Mouse (Mus musculus): Measurements from ENCODE around the gene Slc45a2. TPM values are rescaled to one million over a fixed set of nuclear protein-coding genes. Genes with fewer than 3 reads are reported as not detected.
A peak's percentile ranks its signal among the peaks of the same experiment; 100 is the strongest.

The Slc45a2 gene
- polyA plus RNA-seq, 1 experiment from 2014 or later, result not detected

- Histone ChIP-seq H3K4me3 (ENCODE audit: low read depth, low read length) (peak overlapping the region; percentile 37), H3K9ac (ENCODE audit: low read depth, low read length) (no peak overlapping the region), H3K36me3 (ENCODE audit: control insufficient read depth, insufficient read depth) (no peaks in the 10 kb centered on the region), H3K4me2 (replicated peaks; ENCODE audit: low read depth) (peak overlapping the region; percentile 63), H3K27ac (ENCODE audit: low read depth, low read length) (0 out of 2 replicates have a peak overlapping the region, but pooled peaks have one; percentile 62), H3K27me3 (replicated peaks; ENCODE audit: control insufficient read depth, insufficient read depth, low read length) (no peaks in the 10 kb centered on the region), H3K4me1 (replicated peaks; ENCODE audit: control insufficient read depth, insufficient read depth, low read length) (no peaks in the 10 kb centered on the region; the same call in 1 of the 2 replicates), H3K9me3 (ENCODE audit: control insufficient read depth) (no peaks in the 10 kb centered on the region)
- no peak for ATAC-seq
- WGBS, result 19% methylated on average over 9 of the region's 9 CpGs
- TF ChIP-seq CTCF (IDR thresholded peaks at IDR 0.05; ENCODE audit: low read depth), result no peak
Observed at GRCm38 (mm10) chr15:11065528-11066171, 65.1 kb downstream of the Slc45a2 start.

- peak overlapping the region; percentile 63 for H3K4me2 ChIP-seq (replicated peaks; ENCODE audit: low read depth)
- H3K9ac ChIP-seq (ENCODE audit: low read depth, low read length), result no peak overlapping the region
- 26% methylated on average over 5 of the region's 5 CpGs for WGBS
- no peaks in the 10 kb centered on the region for H3K27me3 ChIP-seq (replicated peaks; ENCODE audit: control insufficient read depth, insufficient read depth, low read length)
- no peak for TF ChIP-seq CTCF (IDR thresholded peaks at IDR 0.05; ENCODE audit: low read depth)
- H3K9me3 ChIP-seq (ENCODE audit: control insufficient read depth), result no peaks in the 10 kb centered on the region
- no peak for ATAC-seq
- H3K27ac ChIP-seq (ENCODE audit: low read depth, low read length), result no peak overlapping the region
- no peaks in the 10 kb centered on the region for H3K36me3 ChIP-seq (ENCODE audit: control insufficient read depth, insufficient read depth)
- H3K4me1 ChIP-seq (replicated peaks; ENCODE audit: control insufficient read depth, insufficient read depth, low read length), result no peaks in the 10 kb centered on the region; the same call in 1 of the 2 replicates
- H3K4me3 ChIP-seq (ENCODE audit: low read depth, low read length), result no peak overlapping the region
Observed at GRCm38 (mm10) chr15:11066299-11066698, 65.8 kb downstream of the Slc45a2 start.

- no peak overlapping the region for H3K4me2 ChIP-seq (replicated peaks; ENCODE audit: low read depth)
- no peaks in the 10 kb centered on the region for H3K9me3 ChIP-seq (ENCODE audit: control insufficient read depth)
- no peak for TF ChIP-seq CTCF (IDR thresholded peaks at IDR 0.05; ENCODE audit: low read depth)
- H3K9ac ChIP-seq (ENCODE audit: low read depth, low read length), result no peak overlapping the region
- 79% methylated on average over 7 of the region's 7 CpGs for whole genome bisulfite sequencing
- H3K27ac ChIP-seq (ENCODE audit: low read depth, low read length), result no peak overlapping the region
- H3K4me1 ChIP-seq (replicated peaks; ENCODE audit: control insufficient read depth, insufficient read depth, low read length), result no peaks in the 10 kb centered on the region; the same call in 1 of the 2 replicates
- no peaks in the 10 kb centered on the region for H3K27me3 ChIP-seq (replicated peaks; ENCODE audit: control insufficient read depth, insufficient read depth, low read length)
- no peak overlapping the region for H3K4me3 ChIP-seq (ENCODE audit: low read depth, low read length)
- no peaks in the 10 kb centered on the region for H3K36me3 ChIP-seq (ENCODE audit: control insufficient read depth, insufficient read depth)
- ATAC-seq, result no peak
Observed at GRCm38 (mm10) chr15:11067891-11068290, 67.4 kb downstream of the Slc45a2 start.

GRCm38 (mm10) chr15:11075726-11076361, 75.3 kb downstream of the Slc45a2 start:
- no peaks in the 10 kb centered on the region for H3K4me1 ChIP-seq (replicated peaks; ENCODE audit: control insufficient read depth, insufficient read depth, low read length)
- no peaks in the 10 kb centered on the region for H3K36me3 ChIP-seq (ENCODE audit: control insufficient read depth, insufficient read depth)
- no peaks in the 10 kb centered on the region for H3K9me3 ChIP-seq (ENCODE audit: control insufficient read depth)
- no peaks in the 10 kb centered on the region for H3K27me3 ChIP-seq (replicated peaks; ENCODE audit: control insufficient read depth, insufficient read depth, low read length)
- no peak for TF ChIP-seq CTCF (IDR thresholded peaks at IDR 0.05; ENCODE audit: low read depth)
- H3K4me3 ChIP-seq (ENCODE audit: low read depth, low read length), result no peak overlapping the region
- no peak overlapping the region for H3K4me2 ChIP-seq (replicated peaks; ENCODE audit: low read depth)
- no peak for ATAC-seq
- H3K9ac ChIP-seq (ENCODE audit: low read depth, low read length), result no peak overlapping the region
- 84% methylated on average over 3 of the region's 3 CpGs for WGBS
- H3K27ac ChIP-seq (ENCODE audit: low read depth, low read length), result no peak overlapping the region

Other genes starting within 250 kb of the Slc45a2 start
- gene C1qtnf3, start 48.4 kb upstream of the Slc45a2 start, polyA plus RNA-seq (2015; fragmentation: Nextera tagmentation; extraction: Ambion mirVana), result 7.2 and 7.9 TPM in 2 replicates
- gene Amacr, start 19.0 kb upstream of the Slc45a2 start, polyA plus RNA-seq (2015; fragmentation: Nextera tagmentation; extraction: Ambion mirVana), result 17.7 and 18.1 TPM in 2 replicates
- 0.05 and 0.12 TPM in 2 replicates for gene Rxfp3, start 37.3 kb downstream of the Slc45a2 start, polyA plus RNA-seq (2015; fragmentation: Nextera tagmentation; extraction: Ambion mirVana)
- 0.70 and 1.1 TPM in 2 replicates for gene Adamts12, start 64.1 kb downstream of the Slc45a2 start, polyA plus RNA-seq (2015; fragmentation: Nextera tagmentation; extraction: Ambion mirVana)